In the genomic region with DNA sequence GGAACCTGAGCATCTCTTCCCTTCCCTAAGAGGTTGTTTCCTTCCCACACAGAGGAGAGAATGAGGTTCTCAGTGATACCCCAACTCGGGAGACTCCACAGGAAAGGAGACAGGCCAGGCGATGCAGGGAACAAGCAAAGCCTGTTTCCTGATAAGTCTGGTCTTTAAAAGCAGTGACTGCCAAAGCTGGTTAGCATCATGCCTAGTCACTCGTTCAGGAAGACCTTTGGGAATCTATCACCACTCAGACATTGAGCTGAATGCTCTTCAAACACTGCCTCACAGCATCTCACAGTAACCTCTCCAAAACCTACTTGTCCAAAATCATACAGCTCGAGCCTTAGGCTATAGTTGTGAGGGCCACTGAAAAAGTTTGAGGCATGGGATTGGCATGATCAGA, we compare ENCODE assay signal across 25 mouse cellular contexts. TPM values are rescaled to one million over a fixed set of nuclear protein-coding genes. Genes with fewer than 3 reads are reported as not detected.
A peak's percentile ranks its signal among the peaks of the same experiment; 100 is the strongest.
DNase-seq lines count a peak whose midpoint lies in the region; ATAC-seq and TF ChIP-seq lines count a peak whose summit lies in the region.
"Had no signal": no experiment of that assay in that cellular context is flagged by ENCODE, and none has a peak within 500 bp of the region (broad histone marks: within the 10 kb centered on the region; RNA-seq: fewer than 3 reads in every experiment).

No protein-coding gene starts in this region.

- H3K9ac ChIP-seq in intestine, embryonic 14.5 days (ENCODE audit: low read length), result no peak overlapping the region
- no peak overlapping the region for H3K9ac ChIP-seq in intestine, embryonic 15.5 days
- H3K9ac ChIP-seq in liver, postnatal 0 days (replicated peaks), result no peak overlapping the region
- no peak overlapping the region for H3K9ac ChIP-seq in liver, embryonic 11.5 days (ENCODE audit: low read depth, low read length)
- H3K9ac ChIP-seq: embryonic facial prominence, embryonic 13.5 days; forebrain, embryonic 15.5 days; hindbrain, embryonic 14.5 days; limb, embryonic 15.5 days; liver, embryonic 14.5 days; lung, embryonic 14.5 days; midbrain, embryonic 15.5 days had no signal

- H3K27ac ChIP-seq in heart, embryonic 10.5 days, result 0 out of 2 replicates have a peak overlapping the region, but pooled peaks have one; percentile 42
- peak overlapping the region; percentile 35; the same call in 1 of the 2 replicates for H3K27ac ChIP-seq in intestine, embryonic 14.5 days (ENCODE audit: low read depth)
- no peak overlapping the region for H3K27ac ChIP-seq in intestine, embryonic 15.5 days
- H3K27ac ChIP-seq in liver, postnatal 0 days (ENCODE audit: low read depth), result no peak overlapping the region
- no peak overlapping the region for H3K27ac ChIP-seq in liver, embryonic 11.5 days (ENCODE audit: low read depth, low read length)
- H3K27ac ChIP-seq: embryonic facial prominence, embryonic 13.5 days; forebrain, embryonic 10.5 days; forebrain, embryonic 15.5 days; hindbrain, embryonic 14.5 days; limb, embryonic 10.5 days; limb, embryonic 15.5 days; liver, embryonic 14.5 days; midbrain, embryonic 15.5 days had no signal

- 25% methylated on average over 4 of the region's 4 CpGs for WGBS in heart, embryonic 10.5 days
- WGBS in intestine, embryonic 14.5 days, result 57% methylated on average over 4 of the region's 4 CpGs
- WGBS in intestine, embryonic 15.5 days, result 67% methylated on average over 4 of the region's 4 CpGs
- WGBS in liver, postnatal 0 days (ENCODE audit: insufficient replicate concordance), result 47% methylated on average over 4 of the region's 4 CpGs
- WGBS in liver, embryonic 11.5 days, result 54% methylated on average over 4 of the region's 4 CpGs

- no peak overlapping the region for H3K4me2 ChIP-seq in intestine, embryonic 14.5 days (ENCODE audit: low read length)
- H3K4me2 ChIP-seq in intestine, embryonic 15.5 days (replicated peaks), result no peak overlapping the region
- no peak overlapping the region for H3K4me2 ChIP-seq in liver, postnatal 0 days (ENCODE audit: low read depth, low read length)
- no peak overlapping the region for H3K4me2 ChIP-seq in liver, embryonic 11.5 days
- H3K4me2 ChIP-seq: embryonic facial prominence, embryonic 13.5 days; forebrain, embryonic 15.5 days; hindbrain, embryonic 14.5 days; limb, embryonic 15.5 days; lung, embryonic 14.5 days; midbrain, embryonic 15.5 days had no signal

- no peak for DNase-seq in heart, embryonic 10.5 days (ENCODE audit: low spot score)
- DNase-seq in heart, adult 9 months (ENCODE audit: low spot score in 2 of 2), result no peak
- no peak for DNase-seq in intestine, embryonic 14.5 days (ENCODE audit: low spot score)
- DNase-seq in liver, postnatal 0 days, result no peak
- no peak for DNase-seq in liver, embryonic 11.5 days (ENCODE audit: low spot score)
- DNase-seq in retina, postnatal 1 day, result peak; percentile 50
- DNase-seq in layer of hippocampus, adult 8-10 months (ENCODE audit: low spot score in 2 of 2), result no peak
- DNase-seq: adrenal gland, postnatal 14 days; cerebellum, adult 18-20 months; cerebellum, postnatal 10 days; kidney, adult 9 months; layer of hippocampus, adult 9-11 months; lung, embryonic 14.5 days; lung, postnatal 14 days; right cerebral cortex, postnatal 4 days had no signal

- H3K36me3 ChIP-seq in heart, embryonic 10.5 days, result peaks cover 20% of the 10 kb centered on the region; the same call in 1 of the 2 replicates
- H3K36me3 ChIP-seq in intestine, embryonic 14.5 days (ENCODE audit: control insufficient read depth, insufficient read depth, low read length), result no peaks in the 10 kb centered on the region; the same call in 1 of the 2 replicates
- H3K36me3 ChIP-seq in intestine, embryonic 15.5 days, result no peaks in the 10 kb centered on the region
- no peaks in the 10 kb centered on the region for H3K36me3 ChIP-seq in liver, postnatal 0 days (replicated peaks; ENCODE audit: insufficient read depth, low read length)
- no peaks in the 10 kb centered on the region for H3K36me3 ChIP-seq in liver, embryonic 11.5 days (ENCODE audit: control insufficient read depth, insufficient read depth, low read length)
- H3K36me3 ChIP-seq: embryonic facial prominence, embryonic 13.5 days; forebrain, embryonic 10.5 days; forebrain, embryonic 15.5 days; limb, embryonic 10.5 days; limb, embryonic 15.5 days; midbrain, embryonic 15.5 days had no signal

- peaks cover 62% of the 10 kb centered on the region for H3K4me1 ChIP-seq in heart, embryonic 10.5 days
- peaks cover 14% of the 10 kb centered on the region; the same call in 1 of the 2 replicates for H3K4me1 ChIP-seq in intestine, embryonic 14.5 days (replicated peaks; ENCODE audit: control insufficient read depth, insufficient read depth, low read length)
- 0 out of 2 replicates have a peak, but pooled peaks cover 3% of the 10 kb centered on the region for H3K4me1 ChIP-seq in intestine, embryonic 15.5 days (replicated peaks)
- no peaks in the 10 kb centered on the region for H3K4me1 ChIP-seq in liver, postnatal 0 days (ENCODE audit: insufficient read depth)
- H3K4me1 ChIP-seq in liver, embryonic 11.5 days (replicated peaks; ENCODE audit: control insufficient read depth, insufficient read depth, low read length), result peaks cover 8% of the 10 kb centered on the region
- H3K4me1 ChIP-seq: forebrain, embryonic 15.5 days; midbrain, embryonic 15.5 days had no signal

- no peak for TF ChIP-seq CTCF in liver, postnatal 0 days (IDR thresholded peaks at IDR 0.05; ENCODE audit: low read depth)

- H3K27me3 ChIP-seq in heart, embryonic 10.5 days (ENCODE audit: insufficient read depth, poor library complexity, severe bottlenecking), result no peaks in the 10 kb centered on the region
- H3K27me3 ChIP-seq in intestine, embryonic 14.5 days (replicated peaks; ENCODE audit: control insufficient read depth, insufficient read depth, low read length), result no peaks in the 10 kb centered on the region
- no peaks in the 10 kb centered on the region for H3K27me3 ChIP-seq in intestine, embryonic 15.5 days (replicated peaks)
- H3K27me3 ChIP-seq in liver, postnatal 0 days (ENCODE audit: insufficient read depth, low read length), result no peaks in the 10 kb centered on the region
- H3K27me3 ChIP-seq in liver, embryonic 11.5 days (replicated peaks; ENCODE audit: control insufficient read depth, insufficient read depth, low read length), result no peaks in the 10 kb centered on the region; the same call in 1 of the 2 replicates
- H3K27me3 ChIP-seq: embryonic facial prominence, embryonic 13.5 days; forebrain, embryonic 15.5 days; limb, embryonic 15.5 days; midbrain, embryonic 15.5 days had no signal

- H3K9me3 ChIP-seq in heart, embryonic 10.5 days, result no peaks in the 10 kb centered on the region
- no peaks in the 10 kb centered on the region for H3K9me3 ChIP-seq in intestine, embryonic 14.5 days (ENCODE audit: control insufficient read depth, low read length)
- no peaks in the 10 kb centered on the region for H3K9me3 ChIP-seq in intestine, embryonic 15.5 days
- no peaks in the 10 kb centered on the region for H3K9me3 ChIP-seq in liver, postnatal 0 days (ENCODE audit: low read length)
- H3K9me3 ChIP-seq in liver, embryonic 11.5 days (ENCODE audit: control insufficient read depth, low read length), result no peaks in the 10 kb centered on the region
- H3K9me3 ChIP-seq: embryonic facial prominence, embryonic 13.5 days; forebrain, embryonic 10.5 days; forebrain, embryonic 15.5 days; limb, embryonic 10.5 days; limb, embryonic 15.5 days; midbrain, embryonic 15.5 days had no signal

- TF ChIP-seq EP300 in liver, postnatal 0 days (IDR thresholded peaks at IDR 0.05; ENCODE audit: low read depth), result no peak

- no peak overlapping the region for H3K4me3 ChIP-seq in heart, embryonic 10.5 days
- no peak overlapping the region for H3K4me3 ChIP-seq in intestine, embryonic 14.5 days (ENCODE audit: low read depth, low read length)
- no peak overlapping the region for H3K4me3 ChIP-seq in intestine, embryonic 15.5 days (replicated peaks)
- no peak overlapping the region for H3K4me3 ChIP-seq in liver, postnatal 0 days (ENCODE audit: low read depth, low read length)
- H3K4me3 ChIP-seq in liver, embryonic 11.5 days (ENCODE audit: low read depth, low read length), result no peak overlapping the region
- H3K4me3 ChIP-seq: embryonic facial prominence, embryonic 13.5 days; forebrain, embryonic 10.5 days; forebrain, embryonic 15.5 days; limb, embryonic 10.5 days; limb, embryonic 15.5 days; midbrain, embryonic 15.5 days had no signal

- no peak for ATAC-seq in intestine, embryonic 14.5 days (replicated peaks; ENCODE audit: low FRiP score, low TSS enrichment, low read depth)
- ATAC-seq in intestine, embryonic 15.5 days, result no peak
- ATAC-seq in liver, postnatal 0 days, result peak; percentile 17; the same call in 1 of the 2 replicates
- ATAC-seq in liver, embryonic 11.5 days (replicated peaks; ENCODE audit: low FRiP score), result no peak; the same call in 1 of the 2 replicates
- ATAC-seq: CD4-positive, CD25-positive, alpha-beta regulatory T cell, adult 4 months; forebrain, embryonic 15.5 days; midbrain, embryonic 15.5 days had no signal

RNA-seq across cellular contexts. Expression of a gene that starts 40.2 kb away (rescaled TPM):
- polyA plus RNA-seq in heart, embryonic 10.5 days (2016; fragmentation: Nextera tagmentation; extraction: Ambion mirVana), result 36.7 and 48.1 TPM in 2 replicates
- polyA plus RNA-seq in intestine, embryonic 14.5 days (2014; fragmentation: Nextera tagmentation; extraction: Ambion mirVana), result 30.0 and 32.2 TPM in 2 replicates
- polyA plus RNA-seq in intestine, embryonic 15.5 days (2015; fragmentation: Nextera tagmentation; extraction: Ambion mirVana), result 24.4 and 25.5 TPM in 2 replicates
- 7.9 and 9.6 TPM in 2 replicates for polyA plus RNA-seq in liver, postnatal 0 days (2015; fragmentation: Nextera tagmentation; extraction: Ambion mirVana)
- polyA plus RNA-seq in liver, embryonic 11.5 days (2014; fragmentation: Nextera tagmentation; extraction: Ambion mirVana), result 28.0 and 31.2 TPM in 2 replicates
- 1 to 10 TPM; 5.6 to 9.1 (median 7.6) TPM for total RNA-seq in layer of hippocampus, adult 8-10 months (2022)

Comparison
In these comparisons a context has a peak if more than half of its experiments do, and no peak if none do; other contexts are left out.
1. H3K27ac ChIP-seq: peak in heart, embryonic 10.5 days (single experiment) and intestine, embryonic 14.5 days (single experiment); none in intestine, embryonic 15.5 days (single experiment), liver, postnatal 0 days (single experiment) and liver, embryonic 11.5 days (single experiment).